In genomic region chr19:47910117-47910618, GRCm38 (mm10) we compare ENCODE assay signal across 9 mouse cellular contexts. TPM values are rescaled to one million over a fixed set of nuclear protein-coding genes. Genes with fewer than 3 reads are reported as not detected.
A peak's percentile ranks its signal among the peaks of the same experiment; 100 is the strongest.
DNase-seq lines count a peak whose midpoint lies in the region; ATAC-seq and TF ChIP-seq lines count a peak whose summit lies in the region.
"Had no signal": no experiment of that assay in that cellular context is flagged by ENCODE, and none has a peak within 500 bp of the region (broad histone marks: within the 10 kb centered on the region; RNA-seq: fewer than 3 reads in every experiment).

No protein-coding gene starts in this region.

- no peak for TF ChIP-seq CTCF in heart, postnatal 0 days (IDR thresholded peaks at IDR 0.05; ENCODE audit: low read depth)

- ATAC-seq in heart, postnatal 0 days (ENCODE audit: insufficient read depth, low read depth), result no peak
- ATAC-seq in embryonic facial prominence, embryonic 12.5 days (ENCODE audit: insufficient number of reproducible peaks, insufficient read depth, low FRiP score, low TSS enrichment), result no peak
- peak; percentile 16; the same call in 1 of the 2 replicates for ATAC-seq in neural tube, embryonic 13.5 days (ENCODE audit: low read depth)

- intact Hi-C loops in heart, postnatal 10 days (cut with DNase I), result no loop called here

- 0 out of 2 replicates have a peak overlapping the region, but pooled peaks have one; percentile 46 for H3K9ac ChIP-seq in heart, postnatal 0 days (replicated peaks; ENCODE audit: low read depth, low read length)
- peak overlapping the region; percentile 57; the same call in 1 of the 2 replicates for H3K9ac ChIP-seq in embryonic facial prominence, embryonic 12.5 days
- H3K9ac ChIP-seq in neural tube, embryonic 13.5 days, result peak overlapping the region; percentile 87

- peak overlapping the region; percentile 12; the same call in 1 of the 2 replicates for H3K27ac ChIP-seq in heart, postnatal 0 days (ENCODE audit: low read depth)
- H3K27ac ChIP-seq in embryonic facial prominence, embryonic 12.5 days, result peak overlapping the region; percentile 92
- H3K27ac ChIP-seq in limb, embryonic 10.5 days, result peak overlapping the region; percentile 98
- H3K27ac ChIP-seq in neural tube, embryonic 13.5 days (replicated peaks), result peak overlapping the region; percentile 97

- peaks cover 29% of the 10 kb centered on the region for H3K4me1 ChIP-seq in heart, postnatal 0 days (ENCODE audit: control insufficient read depth, insufficient read depth)
- H3K4me1 ChIP-seq in embryonic facial prominence, embryonic 12.5 days, result peaks cover 31% of the 10 kb centered on the region
- peaks cover 51% of the 10 kb centered on the region for H3K4me1 ChIP-seq in limb, embryonic 10.5 days
- H3K4me1 ChIP-seq in neural tube, embryonic 13.5 days (replicated peaks), result peaks cover 35% of the 10 kb centered on the region

- no peak overlapping the region for H3K4me3 ChIP-seq in heart, postnatal 0 days (ENCODE audit: low read depth, low read length)
- peak overlapping the region; percentile 35 for H3K4me3 ChIP-seq in embryonic facial prominence, embryonic 12.5 days
- H3K4me3 ChIP-seq in limb, embryonic 10.5 days, result peak overlapping the region; percentile 52
- no peak overlapping the region for H3K4me3 ChIP-seq in neural tube, embryonic 13.5 days

- TF ChIP-seq EP300 in heart, postnatal 0 days (IDR thresholded peaks at IDR 0.05; ENCODE audit: low read depth), result no peak

- no peak for DNase-seq in heart, postnatal 0 days (ENCODE audit: low spot score)
- no peak for DNase-seq in heart, postnatal 10 days
- no peak for DNase-seq in limb, embryonic 10.5 days (ENCODE audit: low spot score)
- DNase-seq in layer of hippocampus, adult 11-12 months (ENCODE audit: low spot score), result no peak
- no peak for DNase-seq in cerebellum, adult 18-20 months
- no peak for DNase-seq in right cerebral cortex, adult 18-20 months

- 30% methylated on average over 4 of the region's 4 CpGs for WGBS in heart, postnatal 0 days
- 33% methylated on average over 4 of the region's 4 CpGs for WGBS in embryonic facial prominence, embryonic 12.5 days
- WGBS in limb, embryonic 10.5 days, result 45% methylated on average over 3 of the region's 4 CpGs
- 36% methylated on average over 4 of the region's 4 CpGs for WGBS in neural tube, embryonic 13.5 days

- no peaks in the 10 kb centered on the region for H3K27me3 ChIP-seq in heart, postnatal 0 days (ENCODE audit: control insufficient read depth, insufficient read depth, low read length)
- no peaks in the 10 kb centered on the region for H3K27me3 ChIP-seq in embryonic facial prominence, embryonic 12.5 days
- no peaks in the 10 kb centered on the region for H3K27me3 ChIP-seq in limb, embryonic 10.5 days (ENCODE audit: low read depth, poor library complexity, severe bottlenecking)
- H3K27me3 ChIP-seq in neural tube, embryonic 13.5 days, result no peaks in the 10 kb centered on the region

- peaks cover 22% of the 10 kb centered on the region; the same call in 1 of the 2 replicates for H3K36me3 ChIP-seq in heart, postnatal 0 days (replicated peaks; ENCODE audit: control insufficient read depth, insufficient read depth, low read length)
- H3K36me3 ChIP-seq in embryonic facial prominence, embryonic 12.5 days, result peaks cover 8% of the 10 kb centered on the region; the same call in 1 of the 2 replicates
- peaks cover 32% of the 10 kb centered on the region for H3K36me3 ChIP-seq in limb, embryonic 10.5 days
- no peaks in the 10 kb centered on the region for H3K36me3 ChIP-seq in neural tube, embryonic 13.5 days

- peak overlapping the region; percentile 55 for H3K4me2 ChIP-seq in heart, postnatal 0 days (ENCODE audit: low read depth, low read length)
- H3K4me2 ChIP-seq in embryonic facial prominence, embryonic 12.5 days (replicated peaks), result peak overlapping the region; percentile 59
- peak overlapping the region; percentile 59 for H3K4me2 ChIP-seq in neural tube, embryonic 13.5 days

- no peaks in the 10 kb centered on the region for H3K9me3 ChIP-seq in heart, postnatal 0 days (replicated peaks; ENCODE audit: control insufficient read depth, low read length)
- no peaks in the 10 kb centered on the region for H3K9me3 ChIP-seq in embryonic facial prominence, embryonic 12.5 days
- no peaks in the 10 kb centered on the region for H3K9me3 ChIP-seq in limb, embryonic 10.5 days (replicated peaks)
- no peaks in the 10 kb centered on the region for H3K9me3 ChIP-seq in neural tube, embryonic 13.5 days

RNA-seq across cellular contexts. Expression of gene Cfap43, which starts 8.9 kb away (rescaled TPM):
- total RNA-seq in heart, postnatal 0 days (2014; rRNA removed; ENCODE audit: low replicate concordance), result 0.08 TPM in 1 of 2 replicates, not detected in the other
- 0.15 and 0.43 TPM in 2 replicates for polyA plus RNA-seq in heart, postnatal 0 days (2015; fragmentation: Nextera tagmentation; extraction: Ambion mirVana)
- under 1 TPM in 1 of 2 experiments, not detected in 1; 0.24 TPM for total RNA-seq in heart, postnatal 10 days (2021)
- polyA plus RNA-seq in embryonic facial prominence, embryonic 12.5 days (2016; fragmentation: Nextera tagmentation; extraction: Ambion mirVana), result 0.19 and 0.29 TPM in 2 replicates
- 0.05 and 0.09 TPM in 2 replicates for polyA plus RNA-seq in limb, embryonic 10.5 days (2016; fragmentation: Nextera tagmentation; extraction: Ambion mirVana)
- 0.28 and 0.47 TPM in 2 replicates for polyA plus RNA-seq in neural tube, embryonic 13.5 days (2015; fragmentation: Nextera tagmentation; extraction: Ambion mirVana)

RNA-seq across cellular contexts. Expression of gene Itprip, which starts 8.9 kb away (rescaled TPM):
- total RNA-seq in heart, postnatal 0 days (2014; rRNA removed; ENCODE audit: low replicate concordance), result 27.2 and 30.1 TPM in 2 replicates
- polyA plus RNA-seq in heart, postnatal 0 days (2015; fragmentation: Nextera tagmentation; extraction: Ambion mirVana), result 9.5 and 10.5 TPM in 2 replicates
- total RNA-seq in heart, postnatal 10 days (2021), result 10 to 100 TPM; 11.1 to 13.3 TPM
- 18.5 and 20.0 TPM in 2 replicates for polyA plus RNA-seq in embryonic facial prominence, embryonic 12.5 days (2016; fragmentation: Nextera tagmentation; extraction: Ambion mirVana)
- 19.0 and 27.5 TPM in 2 replicates for polyA plus RNA-seq in limb, embryonic 10.5 days (2016; fragmentation: Nextera tagmentation; extraction: Ambion mirVana)
- polyA plus RNA-seq in neural tube, embryonic 13.5 days (2015; fragmentation: Nextera tagmentation; extraction: Ambion mirVana), result 7.0 and 8.1 TPM in 2 replicates

RNA-seq across cellular contexts. Expression of gene Cfap58, which starts 27.3 kb away (rescaled TPM):
- not detected in 2 replicates for total RNA-seq in heart, postnatal 0 days (2014; rRNA removed; ENCODE audit: low replicate concordance)
- 0.04 and 0.18 TPM in 2 replicates for polyA plus RNA-seq in heart, postnatal 0 days (2015; fragmentation: Nextera tagmentation; extraction: Ambion mirVana)
- total RNA-seq in heart, postnatal 10 days (2021), result 1 to 10 TPM; 2.7 to 2.8 TPM
- 0.15 TPM in 1 of 2 replicates, not detected in the other for polyA plus RNA-seq in embryonic facial prominence, embryonic 12.5 days (2016; fragmentation: Nextera tagmentation; extraction: Ambion mirVana)
- not detected in 2 replicates for polyA plus RNA-seq in limb, embryonic 10.5 days (2016; fragmentation: Nextera tagmentation; extraction: Ambion mirVana)
- 0.47 and 0.62 TPM in 2 replicates for polyA plus RNA-seq in neural tube, embryonic 13.5 days (2015; fragmentation: Nextera tagmentation; extraction: Ambion mirVana)
- total RNA-seq: ES-E14 had no signal

RNA-seq across cellular contexts. Expression of gene Gsto2, which starts 44.8 kb away (rescaled TPM):
- 11.4 TPM in 1 of 2 replicates, not detected in the other for total RNA-seq in heart, postnatal 0 days (2014; rRNA removed; ENCODE audit: low replicate concordance)
- polyA plus RNA-seq in heart, postnatal 0 days (2015; fragmentation: Nextera tagmentation; extraction: Ambion mirVana), result 1.7 and 2.1 TPM in 2 replicates
- total RNA-seq in heart, postnatal 10 days (2021), result 1 to 10 TPM; 1.8 to 2.6 TPM
- 1.6 and 2.2 TPM in 2 replicates for polyA plus RNA-seq in embryonic facial prominence, embryonic 12.5 days (2016; fragmentation: Nextera tagmentation; extraction: Ambion mirVana)
- polyA plus RNA-seq in limb, embryonic 10.5 days (2016; fragmentation: Nextera tagmentation; extraction: Ambion mirVana), result 0.59 and 1.0 TPM in 2 replicates
- 1.0 and 1.3 TPM in 2 replicates for polyA plus RNA-seq in neural tube, embryonic 13.5 days (2015; fragmentation: Nextera tagmentation; extraction: Ambion mirVana)

RNA-seq across cellular contexts. Expression of gene Gsto1, which starts 55.4 kb away (rescaled TPM):
- 136 and 146 TPM in 2 replicates for total RNA-seq in heart, postnatal 0 days (2014; rRNA removed; ENCODE audit: low replicate concordance)
- polyA plus RNA-seq in heart, postnatal 0 days (2015; fragmentation: Nextera tagmentation; extraction: Ambion mirVana), result 127 and 140 TPM in 2 replicates
- total RNA-seq in heart, postnatal 10 days (2021), result 100 to 1,000 TPM; 106 to 117 TPM
- polyA plus RNA-seq in embryonic facial prominence, embryonic 12.5 days (2016; fragmentation: Nextera tagmentation; extraction: Ambion mirVana), result 156 and 158 TPM in 2 replicates
- 241 and 258 TPM in 2 replicates for polyA plus RNA-seq in limb, embryonic 10.5 days (2016; fragmentation: Nextera tagmentation; extraction: Ambion mirVana)
- 137 and 142 TPM in 2 replicates for polyA plus RNA-seq in neural tube, embryonic 13.5 days (2015; fragmentation: Nextera tagmentation; extraction: Ambion mirVana)

Comparison
In these comparisons a context has a peak if more than half of its experiments do, and no peak if none do; other contexts are left out.
1. H3K27ac ChIP-seq: peak in every context shown above with its lines; median percentile 98 in limb, embryonic 10.5 days; 97 in neural tube, embryonic 13.5 days; 92 in embryonic facial prominence, embryonic 12.5 days; 12 in heart, postnatal 0 days.
2. H3K4me3 ChIP-seq: peak in embryonic facial prominence, embryonic 12.5 days (single experiment) and limb, embryonic 10.5 days (single experiment); none in heart, postnatal 0 days (single experiment) and neural tube, embryonic 13.5 days (single experiment).
3. Peak in every context shown above with its lines, with median percentiles within 50 percentile points of each other: H3K4me2 ChIP-seq and H3K9ac ChIP-seq.